Mouse (Mus musculus): Measurements from ENCODE around the gene Ablim1. TPM values are rescaled to one million over a fixed set of nuclear protein-coding genes. Genes with fewer than 3 reads are reported as not detected.
A peak's percentile ranks its signal among the peaks of the same experiment; 100 is the strongest.

Gene Ablim1
- total and polyA plus RNA-seq, 2 experiments from 2014 or later, result 50.7 to 81.2 TPM

DNA sequence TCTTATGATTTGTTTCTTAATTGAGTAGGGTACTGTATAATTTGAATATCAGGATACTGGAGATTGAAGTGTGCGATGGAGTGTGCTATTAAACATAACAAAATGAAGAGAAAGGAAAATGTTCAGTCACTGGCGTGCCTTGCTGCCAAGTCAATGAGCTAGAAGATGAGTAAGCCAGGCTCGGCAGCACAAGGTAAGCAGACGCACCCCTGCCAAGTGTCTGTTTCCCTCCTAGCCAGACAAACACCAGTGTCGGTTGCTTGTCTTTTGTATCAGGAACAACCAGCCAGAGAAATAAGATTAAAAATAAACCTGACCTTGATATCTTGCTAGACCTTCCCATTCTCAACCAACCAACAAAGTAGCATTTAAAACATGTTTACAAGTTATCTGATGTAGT lies 18.2 kb downstream of the Ablim1 start:
- no peaks in the 10 kb centered on the region for H3K9me3 ChIP-seq (ENCODE audit: low read length)
- H3K27me3 ChIP-seq (ENCODE audit: insufficient read depth, low read length), result no peaks in the 10 kb centered on the region
- no peak overlapping the region for H3K4me2 ChIP-seq (ENCODE audit: low read depth, low read length, poor library complexity, severe bottlenecking)
- DNase-seq (ENCODE audit: low spot score), result no peak
- H3K27ac ChIP-seq (ENCODE audit: low read depth, low read length), result no peak overlapping the region
- no peaks in the 10 kb centered on the region for H3K36me3 ChIP-seq (ENCODE audit: insufficient read depth, low read length)
- TF ChIP-seq CTCF (IDR thresholded peaks at IDR 0.05), result no peak
- no peak overlapping the region for H3K9ac ChIP-seq (replicated peaks; ENCODE audit: low read length, poor library complexity, severe bottlenecking)
- no peaks in the 10 kb centered on the region for H3K4me1 ChIP-seq (ENCODE audit: insufficient read depth, low read length)
- no peak overlapping the region for H3K4me3 ChIP-seq (ENCODE audit: low read depth, low read length)
- ATAC-seq (ENCODE audit: low FRiP score), result no peak
- WGBS, result 72% methylated on average over 5 of the region's 5 CpGs

GRCm38 (mm10) chr19:57295521-57295920 lies 19.2 kb downstream of the Ablim1 start:
- ATAC-seq (ENCODE audit: low FRiP score), result no peak
- WGBS, result 69% methylated on average over 9 of the region's 9 CpGs
- Histone ChIP-seq H3K27ac (ENCODE audit: low read depth, low read length) (no peak overlapping the region), H3K4me1 (ENCODE audit: insufficient read depth, low read length) (no peaks in the 10 kb centered on the region), H3K4me2 (ENCODE audit: low read depth, low read length, poor library complexity, severe bottlenecking) (no peak overlapping the region), H3K9ac (replicated peaks; ENCODE audit: low read length, poor library complexity, severe bottlenecking) (no peak overlapping the region), H3K9me3 (ENCODE audit: low read length) (no peaks in the 10 kb centered on the region), H3K27me3 (ENCODE audit: insufficient read depth, low read length) (no peaks in the 10 kb centered on the region), H3K36me3 (ENCODE audit: insufficient read depth, low read length) (peaks cover 5% of the 10 kb centered on the region; the same call in 1 of the 2 replicates), H3K4me3 (ENCODE audit: low read depth, low read length) (no peak overlapping the region)
- no peak for DNase-seq (ENCODE audit: low spot score)
- no peak for TF ChIP-seq CTCF (IDR thresholded peaks at IDR 0.05)

GRCm38 (mm10) chr19:57294356-57294755 lies 20.4 kb downstream of the Ablim1 start:
- Histone ChIP-seq H3K4me2 (ENCODE audit: low read depth, low read length, poor library complexity, severe bottlenecking) (no peak overlapping the region), H3K4me3 (ENCODE audit: low read depth, low read length) (no peak overlapping the region), H3K9ac (replicated peaks; ENCODE audit: low read length, poor library complexity, severe bottlenecking) (no peak overlapping the region), H3K27me3 (ENCODE audit: insufficient read depth, low read length) (no peaks in the 10 kb centered on the region), H3K9me3 (ENCODE audit: low read length) (no peaks in the 10 kb centered on the region), H3K4me1 (ENCODE audit: insufficient read depth, low read length) (no peaks in the 10 kb centered on the region), H3K36me3 (ENCODE audit: insufficient read depth, low read length) (peaks cover 5% of the 10 kb centered on the region; the same call in 1 of the 2 replicates), H3K27ac (ENCODE audit: low read depth, low read length) (no peak overlapping the region)
- no peak for ATAC-seq (ENCODE audit: low FRiP score)
- TF ChIP-seq CTCF (IDR thresholded peaks at IDR 0.05), result no peak
- no peak for DNase-seq (ENCODE audit: low spot score)
- 82% methylated on average over 4 of the region's 4 CpGs for WGBS

GRCm38 (mm10) chr19:57293737-57294136 lies 21.0 kb downstream of the Ablim1 start:
- H3K9ac ChIP-seq (replicated peaks; ENCODE audit: low read length, poor library complexity, severe bottlenecking), result no peak overlapping the region
- no peaks in the 10 kb centered on the region for H3K27me3 ChIP-seq (ENCODE audit: insufficient read depth, low read length)
- no peak overlapping the region for H3K27ac ChIP-seq (ENCODE audit: low read depth, low read length)
- ATAC-seq (ENCODE audit: low FRiP score) (no peak), DNase-seq (ENCODE audit: low spot score) (no peak)
- H3K4me2 ChIP-seq (ENCODE audit: low read depth, low read length, poor library complexity, severe bottlenecking), result no peak overlapping the region
- H3K4me3 ChIP-seq (ENCODE audit: low read depth, low read length), result no peak overlapping the region
- peaks cover 5% of the 10 kb centered on the region; the same call in 1 of the 2 replicates for H3K36me3 ChIP-seq (ENCODE audit: insufficient read depth, low read length)
- no peak for TF ChIP-seq CTCF (IDR thresholded peaks at IDR 0.05)
- H3K4me1 ChIP-seq (ENCODE audit: insufficient read depth, low read length), result no peaks in the 10 kb centered on the region
- H3K9me3 ChIP-seq (ENCODE audit: low read length), result no peaks in the 10 kb centered on the region
- 32% methylated on average over 7 of the region's 7 CpGs for WGBS

DNA sequence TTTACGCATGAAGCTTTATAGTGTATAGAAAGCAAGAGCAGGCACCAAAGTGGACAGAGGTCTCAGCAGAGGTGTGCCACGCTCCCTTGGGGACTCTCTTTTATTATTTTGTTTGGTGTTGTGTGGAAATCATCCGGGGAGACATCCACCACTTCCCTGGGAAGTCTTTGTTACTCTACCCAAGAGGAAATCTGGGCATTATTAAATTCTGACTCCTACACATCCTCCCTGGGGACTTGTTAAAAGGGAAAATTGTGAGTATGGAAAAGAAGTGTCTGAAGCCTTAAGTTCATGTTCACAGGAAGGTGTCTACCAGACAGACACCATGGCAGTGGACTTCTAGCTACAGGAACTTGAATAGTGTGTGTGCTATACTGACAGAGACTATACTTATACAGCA lies 31.4 kb downstream of the Ablim1 start:
- Histone ChIP-seq H3K4me3 (ENCODE audit: low read depth, low read length) (no peak overlapping the region), H3K4me1 (ENCODE audit: insufficient read depth, low read length) (no peaks in the 10 kb centered on the region), H3K27ac (ENCODE audit: low read depth, low read length) (no peak overlapping the region), H3K9me3 (ENCODE audit: low read length) (no peaks in the 10 kb centered on the region), H3K4me2 (ENCODE audit: low read depth, low read length, poor library complexity, severe bottlenecking) (no peak overlapping the region), H3K9ac (replicated peaks; ENCODE audit: low read length, poor library complexity, severe bottlenecking) (no peak overlapping the region), H3K36me3 (ENCODE audit: insufficient read depth, low read length) (no peaks in the 10 kb centered on the region), H3K27me3 (ENCODE audit: insufficient read depth, low read length) (no peaks in the 10 kb centered on the region)
- no peak for DNase-seq (ENCODE audit: low spot score)
- TF ChIP-seq CTCF (IDR thresholded peaks at IDR 0.05), result no peak
- ATAC-seq (ENCODE audit: low FRiP score), result no peak
- WGBS, result 50% methylated on average over 3 of the region's 3 CpGs

DNA sequence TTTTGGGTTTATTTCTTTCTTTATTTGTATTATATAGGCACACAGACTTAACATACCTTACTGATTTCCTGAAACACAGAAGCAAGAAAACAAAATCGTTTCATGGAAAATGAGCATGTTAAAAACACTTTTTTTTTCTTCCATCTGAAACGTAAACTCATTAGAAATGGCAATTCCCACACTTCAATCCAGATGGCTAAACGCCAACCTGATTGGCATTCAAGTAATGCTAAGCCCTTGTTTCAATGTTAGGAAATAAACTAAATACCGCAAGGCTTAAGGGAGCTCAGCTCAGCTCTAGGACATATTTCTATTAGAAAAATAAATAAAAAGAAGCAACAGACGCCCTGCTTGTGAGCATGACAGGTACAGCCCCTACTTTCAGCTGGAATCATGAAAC lies 32.1 kb downstream of the Ablim1 start:
- no peak for ATAC-seq (ENCODE audit: low FRiP score)
- H3K4me2 ChIP-seq (ENCODE audit: low read depth, low read length, poor library complexity, severe bottlenecking), result no peak overlapping the region
- peaks cover 4% of the 10 kb centered on the region; the same call in 1 of the 2 replicates for H3K4me1 ChIP-seq (ENCODE audit: insufficient read depth, low read length)
- H3K9ac ChIP-seq (replicated peaks; ENCODE audit: low read length, poor library complexity, severe bottlenecking), result no peak overlapping the region
- no peak overlapping the region for H3K27ac ChIP-seq (ENCODE audit: low read depth, low read length)
- H3K27me3 ChIP-seq (ENCODE audit: insufficient read depth, low read length), result no peaks in the 10 kb centered on the region
- TF ChIP-seq CTCF (IDR thresholded peaks at IDR 0.05), result no peak
- no peaks in the 10 kb centered on the region for H3K36me3 ChIP-seq (ENCODE audit: insufficient read depth, low read length)
- H3K4me3 ChIP-seq (ENCODE audit: low read depth, low read length), result no peak overlapping the region
- WGBS, result 33% methylated on average over 5 of the region's 5 CpGs
- H3K9me3 ChIP-seq (ENCODE audit: low read length), result no peaks in the 10 kb centered on the region
- peak; percentile 76 for DNase-seq (ENCODE audit: low spot score)
